Mouse (Mus musculus): ENCODE data around the gene Olfr125. TPM values are rescaled to one million over a fixed set of nuclear protein-coding genes. Genes with fewer than 3 reads are reported as not detected.

Olfr125 gene
- not detected for total RNA-seq (2021)
- long read RNA-seq, experiment 1: 0 reads
- long read RNA-seq, experiment 2: 0 reads

DNA sequence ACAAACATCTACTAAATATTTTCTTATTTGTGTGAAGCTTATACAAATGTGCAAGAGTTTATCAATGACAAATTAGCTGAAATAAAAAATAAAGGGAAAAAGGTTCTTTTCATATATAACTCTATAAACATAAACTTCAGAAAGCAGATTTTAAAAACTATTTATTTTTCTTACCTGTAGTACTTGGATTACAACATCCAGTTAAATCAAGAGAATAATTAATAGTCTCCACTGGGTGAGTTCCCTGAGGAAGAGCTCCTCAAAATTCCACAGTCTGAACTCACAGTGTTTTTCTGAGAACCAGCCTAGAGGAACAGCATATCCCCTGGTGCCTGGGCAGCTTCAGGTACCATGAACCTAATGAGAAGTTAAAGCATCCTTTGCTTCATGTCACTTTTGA lies at the start of gene Olfr125:
Gene Olfr125, plus strand, starts transcription at position 301 of the 400 bp plus-strand sequence.
- no peak for DNase-seq (ENCODE audit: low spot score in 2 of 2)

- no peak for DNase-seq (ENCODE audit: low spot score in 2 of 2)
Observed at GRCm38 (mm10) chr17:37793229-37793628, 39.5 kb upstream of the Olfr125 start, which contains the start of gene Olfr123. Gene Olfr123, plus strand, starts transcription at chr17:37793529.

- no peak for DNase-seq (ENCODE audit: low spot score in 2 of 2)
Observed at GRCm38 (mm10) chr17:37799588-37799987, 33.2 kb upstream of the Olfr125 start, which contains the start of gene Olfr124. Gene Olfr124, plus strand, starts transcription at chr17:37799888.

DNA sequence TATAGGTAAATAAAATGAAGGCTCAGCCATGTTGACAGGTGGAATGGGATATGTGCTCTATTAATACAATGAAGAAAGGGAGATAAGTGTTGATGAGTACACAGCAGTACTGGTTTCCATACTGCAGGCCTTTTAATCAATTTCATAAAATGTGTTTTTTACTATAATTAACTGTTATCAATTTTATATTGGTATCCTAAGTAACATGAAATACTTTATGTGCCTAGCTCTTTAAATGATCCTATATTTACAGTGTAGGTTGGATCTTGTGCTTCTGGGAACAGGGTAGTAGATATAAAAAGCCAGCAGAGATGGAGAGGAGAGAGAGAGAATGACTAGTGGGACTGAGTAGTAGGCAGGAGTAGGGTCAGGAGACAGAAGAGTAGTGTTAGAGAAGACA lies 14.4 kb downstream of the Olfr125 start, which contains the start of gene Olfr126:
Gene Olfr126, plus strand, starts transcription at position 301 of the 400 bp plus-strand sequence.
- no peak for DNase-seq (ENCODE audit: low spot score in 2 of 2)

DNA sequence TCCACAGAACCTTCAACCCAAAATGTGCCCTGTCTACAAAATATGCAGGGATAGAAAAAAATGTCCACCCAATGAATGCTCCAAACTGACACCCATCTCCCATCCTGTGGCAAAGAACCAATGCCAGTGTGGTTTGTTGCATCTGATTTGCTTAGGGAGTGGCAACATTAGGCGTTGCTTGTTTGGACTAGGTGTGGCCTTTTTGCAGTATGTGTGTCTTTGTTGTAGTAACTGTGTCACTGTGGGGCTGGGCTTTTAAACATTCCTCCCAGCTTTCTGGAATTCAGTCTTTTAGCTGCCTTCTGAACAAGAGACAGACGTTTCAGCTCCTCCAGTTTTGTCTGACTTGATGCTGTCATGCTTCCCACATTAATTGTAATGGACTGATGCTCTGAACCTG lies 31.2 kb downstream of the Olfr125 start:
- no peak for DNase-seq (ENCODE audit: low spot score in 2 of 2)

- no peak for DNase-seq (ENCODE audit: low spot score in 2 of 2)
Observed at GRCm38 (mm10) chr17:37869676-37870205, 37.0 kb downstream of the Olfr125 start.

DNA sequence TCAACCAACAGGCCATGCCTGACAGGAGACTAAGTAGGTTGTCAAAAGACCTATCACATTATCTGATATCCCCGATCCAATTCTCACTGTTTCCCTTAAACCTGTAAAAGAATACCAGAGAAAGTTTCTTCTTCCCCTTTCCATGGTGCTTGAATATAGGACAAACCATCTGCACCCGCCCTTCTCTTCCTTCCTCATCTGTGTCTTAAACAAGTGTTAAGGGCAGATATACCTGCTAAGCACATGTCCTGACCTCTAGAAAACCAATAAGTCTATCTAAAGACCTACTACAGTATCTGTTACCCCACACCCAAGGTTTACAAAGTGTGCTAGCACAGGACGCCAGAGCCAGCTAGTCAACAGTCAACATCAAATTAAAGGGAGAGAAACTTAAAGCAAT lies 41.1 kb downstream of the Olfr125 start:
- no peak for DNase-seq (ENCODE audit: low spot score in 2 of 2)

Other genes with a start within 250 kb of the Olfr125 start
- not detected for gene Olfr114, start 240.2 kb upstream of the Olfr125 start, total RNA-seq (2021)
- gene Olfr115, start 205.8 kb upstream of the Olfr125 start, total RNA-seq (2021): not detected
- not detected for gene Olfr116, start 205.8 kb upstream of the Olfr125 start, total RNA-seq (2021)
- gene Olfr117, start 169.2 kb upstream of the Olfr125 start, total RNA-seq (2021): not detected
- not detected for gene Olfr118, start 166.0 kb upstream of the Olfr125 start, total RNA-seq (2021)
- gene Olfr119, start 136.4 kb upstream of the Olfr125 start, total RNA-seq (2021): not detected
- gene Olfr120, start 111.1 kb upstream of the Olfr125 start, total RNA-seq (2021): not detected
- not detected for gene Olfr121, start 84.1 kb upstream of the Olfr125 start, total RNA-seq (2021)
- gene Olfr122, start 64.3 kb upstream of the Olfr125 start, total RNA-seq (2021): not detected
- gene Olfr123, start 39.4 kb upstream of the Olfr125 start, total RNA-seq (2021): not detected
- gene Olfr124, start 33.1 kb upstream of the Olfr125 start, total RNA-seq (2021): not detected
- not detected for gene Olfr126, start 14.5 kb downstream of the Olfr125 start, total RNA-seq (2021)
- gene Olfr127, start 67.5 kb downstream of the Olfr125 start, total RNA-seq (2021): not detected
- gene Olfr128, start 87.6 kb downstream of the Olfr125 start, total RNA-seq (2021): not detected
- not detected for gene Olfr761, start 120.1 kb downstream of the Olfr125 start, total RNA-seq (2021)
- gene Olfr129, start 227.1 kb downstream of the Olfr125 start, total RNA-seq (2021): not detected
- not detected for gene Olfr130, start 231.0 kb downstream of the Olfr125 start, total RNA-seq (2021)